Mouse (Mus musculus) right cerebral cortex, postnatal 10 days (tissue): ENCODE results near the gene Mga.

Experiments used
- DNase-seq, 2 experiments: peaks; one replicate each; pipeline ENCODE4 v3.0.0; 2021; ENCODE audit warnings: low spot score in 2 of 2

Gene Mga

GRCm38 (mm10) chr2:119987441-119987840 is 90.4 kb downstream of the Mga start:
- no peak for DNase-seq

GRCm38 (mm10) chr2:119988952-119989351 is 91.9 kb downstream of the Mga start:
- DNase-seq, result no peak

GRCm38 (mm10) chr2:119990881-119991280 is 93.9 kb downstream of the Mga start:
- no peak for DNase-seq

GRCm38 (mm10) chr2:119992349-119992748 is 95.3 kb downstream of the Mga start:
- DNase-seq, result no peak

GRCm38 (mm10) chr2:119993515-119993914 is 96.5 kb downstream of the Mga start:
- no peak for DNase-seq

- DNase-seq, result no peak
These were observed 97.8 kb downstream of the Mga start for GRCm38 (mm10) chr2:119994839-119995238.

- no peak for DNase-seq
These were observed 98.6 kb downstream of the Mga start for GRCm38 (mm10) chr2:119995391-119996281.

- DNase-seq, result no peak
These were observed 100.3 kb downstream of the Mga start for GRCm38 (mm10) chr2:119997354-119997753.

- no peak for DNase-seq
These were observed 102.7 kb downstream of the Mga start for GRCm38 (mm10) chr2:119999731-120000130.

GRCm38 (mm10) chr2:120000882-120001584 is 104.0 kb downstream of the Mga start:
- no peak for DNase-seq

GRCm38 (mm10) chr2:120001956-120002355 is 104.9 kb downstream of the Mga start:
- DNase-seq, result no peak

- no peak for DNase-seq
These were observed 106.9 kb downstream of the Mga start for GRCm38 (mm10) chr2:120003970-120004369.

GRCm38 (mm10) chr2:120006696-120007095 is 109.7 kb downstream of the Mga start:
- DNase-seq, result no peak

- DNase-seq, result no peak
These were observed 110.7 kb downstream of the Mga start for GRCm38 (mm10) chr2:120007680-120008210.

- no peak for DNase-seq
These were observed 111.6 kb downstream of the Mga start for GRCm38 (mm10) chr2:120008672-120009071.

- DNase-seq, result peak; percentile 58 to 72
These were observed 114.6 kb downstream of the Mga start for GRCm38 (mm10) chr2:120011462-120012200.

GRCm38 (mm10) chr2:120012924-120013323 is 115.9 kb downstream of the Mga start:
- no peak for DNase-seq

GRCm38 (mm10) chr2:120013831-120014486 is 116.9 kb downstream of the Mga start:
- no peak for DNase-seq

- no peak for DNase-seq
These were observed 118.9 kb downstream of the Mga start for GRCm38 (mm10) chr2:120015882-120016281.

- no peak for DNase-seq
These were observed 120.6 kb downstream of the Mga start for GRCm38 (mm10) chr2:120017599-120017998.
